Mouse (Mus musculus): ENCODE measurements around the gene Mrps24. TPM values are rescaled to one million over a fixed set of nuclear protein-coding genes. Genes with fewer than 3 reads are reported as not detected.

The Mrps24 gene
- polyA plus RNA-seq (2012; rRNA removed), result 132 and 145 TPM in 2 replicates

GRCm38 (mm10) chr11:5715630-5716105, at the start of gene Mrps24:
Gene Mrps24, minus strand, starts transcription at chr11:5715680.

DNA sequence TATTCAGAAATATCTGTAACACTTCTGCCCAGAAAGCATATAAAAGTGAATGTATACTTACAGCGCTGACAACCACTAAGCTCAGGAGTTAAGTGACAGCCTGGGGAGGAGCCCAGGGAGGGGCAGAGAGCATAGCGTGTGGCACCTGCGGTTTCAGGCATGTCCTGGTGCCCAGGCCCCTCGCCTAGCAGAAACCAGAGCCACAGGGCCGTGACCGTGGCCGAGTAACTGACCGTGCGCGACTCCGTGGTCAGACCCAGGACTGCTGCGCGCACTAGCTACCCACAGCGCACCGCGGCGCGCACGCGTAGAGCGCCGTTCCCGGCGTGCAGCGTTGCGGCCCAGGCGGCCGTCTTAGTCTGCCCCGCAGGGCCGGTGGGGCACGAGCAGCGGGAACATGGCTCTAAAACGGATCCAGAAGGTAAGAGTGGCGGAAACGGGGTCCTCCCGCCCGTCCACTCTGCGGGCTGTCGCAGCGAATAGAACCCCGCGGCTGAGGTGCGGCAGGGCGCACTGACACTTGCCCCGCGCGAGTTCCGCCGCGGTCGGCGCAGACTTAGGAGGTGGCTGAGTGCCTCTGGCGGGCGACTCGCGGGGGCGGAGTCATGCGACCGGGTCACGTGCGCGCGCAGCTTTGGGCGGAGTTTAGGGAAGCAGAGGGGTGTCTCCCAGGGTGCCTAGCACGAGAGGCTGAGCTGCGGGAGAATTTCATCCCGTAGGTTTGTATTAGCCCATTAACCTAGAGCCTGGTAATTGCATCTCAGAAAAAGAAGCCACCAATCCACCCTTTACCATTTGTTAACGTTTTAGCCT, 46.5 kb upstream of the Mrps24 start, which contains the start of gene Urgcp:
Gene Urgcp (minus strand): TSS at position 557 of the 813 bp plus-strand sequence.

Other genes starting within 250 kb of the Mrps24 start
- 58.7 and 70.4 TPM in 2 replicates for gene Xbp1, start 195.0 kb downstream of the Mrps24 start, polyA plus RNA-seq (2012; rRNA removed)
- 14.1 and 15.7 TPM in 2 replicates for gene Ccdc117, start 173.5 kb downstream of the Mrps24 start, polyA plus RNA-seq (2012; rRNA removed)
- gene Ankrd36, start 146.0 kb downstream of the Mrps24 start, polyA plus RNA-seq (2012; rRNA removed), result 0.05 TPM in 1 of 2 replicates, not detected in the other
- 18.5 and 18.8 TPM in 2 replicates for gene Urgcp, start 46.7 kb upstream of the Mrps24 start, polyA plus RNA-seq (2012; rRNA removed)
- 116 and 120 TPM in 2 replicates for gene Dbnl, start 72.8 kb upstream of the Mrps24 start, polyA plus RNA-seq (2012; rRNA removed)
- gene Pgam2, start 88.1 kb upstream of the Mrps24 start, polyA plus RNA-seq (2012; rRNA removed), result 0.75 and 10.4 TPM in 2 replicates
- gene Polm, start 122.3 kb upstream of the Mrps24 start, polyA plus RNA-seq (2012; rRNA removed), result 20.6 and 21.3 TPM in 2 replicates
- gene Aebp1, start 146.3 kb upstream of the Mrps24 start, polyA plus RNA-seq (2012; rRNA removed), result 17.5 and 33.2 TPM in 2 replicates
- gene Pold2, start 162.6 kb upstream of the Mrps24 start, polyA plus RNA-seq (2012; rRNA removed), result 97.8 and 108 TPM in 2 replicates
- gene Myl7, start 183.1 kb upstream of the Mrps24 start, polyA plus RNA-seq (2012; rRNA removed), result 0.15 TPM in 1 of 2 replicates, not detected in the other
- gene Gck, start 234.4 kb upstream of the Mrps24 start, polyA plus RNA-seq (2012; rRNA removed), result 3.5 and 3.7 TPM in 2 replicates
- 96.0 and 102 TPM in 2 replicates for gene Ykt6, start 240.0 kb upstream of the Mrps24 start, polyA plus RNA-seq (2012; rRNA removed)

Data from central nervous system, embryonic 14 days (tissue).